Mouse (Mus musculus) mouse embryonic stem cell (cell line): ENCODE measurements around the gene Neu1.
"Not testable (repeated sequence)": the region's sequence is repeated elsewhere in the genome, so short reads cannot be mapped to it uniquely, and the experiment has no call there.

Experiments
- in situ Hi-C, 2 experiments: fragments of 300-500 bp; cut with MboI; formaldehyde crosslinking; loops; 1 replicate in 1 of 2; 3 replicates in 1 of 2; pipeline ENCODE4 v1.14.3; 2019 to 2020; ENCODE audit warnings: low sequenced_read_pairs in 2 of 2, low pct_unique_long_range_greater_than_20kb in 1 of 2, mixed read lengths in 1 of 2; ENCODE audit not compliant: unreplicated experiment in 1 of 2

Neu1 gene

DNA sequence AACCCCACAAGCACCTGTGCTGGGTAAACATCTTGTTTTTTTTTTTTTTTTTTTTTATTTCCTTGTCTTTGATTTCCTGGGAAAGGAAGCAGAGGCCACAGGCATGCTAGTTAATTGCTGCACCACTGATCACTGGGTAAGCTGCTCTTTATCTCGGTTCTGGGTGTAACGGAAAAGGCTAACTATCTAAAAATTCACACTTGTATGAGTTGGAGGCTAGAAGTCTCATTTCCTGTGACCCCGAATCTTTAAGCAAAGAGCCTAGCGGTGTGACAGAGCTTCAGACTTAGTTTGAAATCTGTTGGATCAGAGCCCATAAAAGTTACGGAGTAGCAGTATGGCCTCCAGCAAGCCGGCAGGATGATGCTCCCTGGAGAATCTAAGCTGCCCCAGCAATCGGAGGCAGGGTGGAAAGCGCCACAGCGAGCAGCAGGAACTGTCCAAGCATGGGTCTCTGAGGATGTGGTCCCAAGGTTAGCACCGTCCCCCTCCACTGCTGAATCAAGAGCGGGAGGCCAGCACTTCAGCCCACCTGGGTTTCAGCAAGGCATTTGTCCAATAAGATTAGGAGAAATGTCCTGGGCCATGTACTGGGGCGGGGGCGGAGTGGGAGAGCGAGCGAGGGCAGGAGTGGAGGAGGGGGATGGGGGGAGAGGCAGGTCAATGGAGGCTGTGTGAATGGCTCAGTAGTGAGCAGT lies 10.4 kb downstream of the Neu1 start:
- in situ Hi-C loops: loop anchor here in 1 of 2 experiments (5.0 to 25.0 kb wide), 3 partner anchors 84 to 297 kb away; partner anchors contain the start of genes Atf6b and Fkbpl

DNA sequence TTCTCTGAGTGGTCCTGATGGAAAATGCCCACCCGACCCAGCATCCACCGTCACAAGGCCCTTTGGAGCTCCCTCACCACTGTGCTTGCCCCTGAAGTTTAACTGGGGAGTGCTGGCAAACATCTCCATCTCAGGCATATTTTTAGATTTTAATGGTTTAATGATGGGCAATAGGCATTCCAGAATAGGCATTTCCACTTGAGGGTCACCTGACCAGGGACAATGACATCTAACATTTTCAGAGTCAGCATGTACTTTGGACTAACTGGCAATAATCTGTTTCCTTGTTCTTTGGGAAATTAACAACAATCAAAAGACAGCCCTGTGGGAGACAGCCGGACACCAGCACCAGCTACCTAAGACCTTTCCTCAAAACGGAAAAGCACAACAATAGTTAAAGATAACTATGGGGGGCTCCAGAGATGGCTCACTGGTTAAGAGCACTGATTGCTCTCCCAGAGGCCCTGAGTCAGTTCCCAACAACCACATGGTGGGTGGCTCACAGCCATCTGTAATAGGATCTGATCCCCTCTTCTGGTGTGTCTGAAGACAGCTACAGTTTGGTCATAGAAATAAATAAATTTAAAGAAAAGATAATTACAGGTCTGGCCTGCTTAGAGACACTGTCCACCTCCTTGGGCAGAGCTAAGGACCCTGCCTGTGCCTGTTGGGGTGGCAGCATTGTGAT lies 12.2 kb downstream of the Neu1 start:
- in situ Hi-C loops: loop anchor here in 1 of 2 experiments (5.0 to 25.0 kb wide), 3 partner anchors 86 to 298 kb away; partner anchors contain the start of genes Atf6b and Fkbpl

DNA sequence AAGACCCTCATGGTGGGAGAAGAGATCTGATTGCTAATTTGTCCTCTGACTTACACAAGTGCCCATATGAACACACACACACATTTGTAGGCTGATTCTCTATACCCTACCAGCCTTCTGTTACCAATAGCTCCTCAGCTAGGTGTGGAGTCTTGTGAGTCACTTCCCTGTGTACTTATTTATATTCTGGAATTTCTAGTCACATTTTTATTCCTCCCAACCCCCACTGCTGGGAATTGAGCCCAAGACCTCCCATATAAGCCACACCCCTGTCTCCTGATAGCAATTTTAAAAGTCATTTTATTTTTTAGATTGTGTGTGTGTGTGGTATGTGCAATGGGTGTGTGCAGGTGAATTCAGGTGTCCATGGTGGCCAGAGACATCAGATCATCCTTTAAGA lies 13.3 kb downstream of the Neu1 start:
- in situ Hi-C loops: loop anchor here in 1 of 2 experiments (5.0 to 25.0 kb wide), 3 partner anchors 87 to 300 kb away; partner anchors contain the start of genes Atf6b and Fkbpl

DNA sequence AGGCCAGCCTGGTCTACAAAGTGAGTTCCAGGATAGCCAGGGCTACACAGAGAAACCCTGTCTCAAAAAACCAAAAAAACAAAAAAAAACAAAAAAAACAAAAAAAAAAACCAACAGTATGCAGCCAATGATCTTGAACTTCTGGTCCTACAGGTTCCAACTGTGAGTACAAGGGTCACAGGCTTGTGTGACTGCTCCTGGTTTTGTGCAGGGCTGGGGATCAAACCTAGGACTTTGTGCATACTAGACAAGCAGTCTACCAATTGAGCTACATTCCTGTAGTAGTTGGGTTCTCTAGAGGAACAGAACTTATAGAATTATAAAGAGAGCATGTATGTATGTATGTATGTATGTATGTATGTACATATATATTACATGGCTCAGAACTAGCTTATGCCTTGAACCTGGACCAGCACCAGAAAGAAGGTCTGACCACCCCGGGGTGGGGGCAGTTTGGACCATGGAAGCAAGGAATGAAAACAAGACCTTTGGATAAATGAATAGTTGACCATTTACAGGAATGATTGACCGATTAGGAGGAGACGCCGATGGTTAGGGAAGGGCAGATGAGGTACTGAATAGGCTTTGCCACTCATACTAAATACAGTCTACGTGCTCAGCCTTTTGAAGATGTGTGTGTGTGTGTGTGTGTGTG lies 15.6 kb downstream of the Neu1 start:
- in situ Hi-C loops: loop anchor here in 1 of 2 experiments (10.0 to 25.0 kb wide), 2 partner anchors 234 to 302 kb away; partner anchors contain the start of genes Atf6b and Fkbpl

- in situ Hi-C loops: loop anchor here in 1 of 2 experiments (10.0 to 25.0 kb wide), 2 partner anchors 235 to 303 kb away; partner anchors contain the start of genes Atf6b and Fkbpl
These were observed 16.6 kb downstream of the Neu1 start for GRCm38 (mm10) chr17:34947606-34948005.

- in situ Hi-C loops: loop anchor here in 1 of 2 experiments (10.0 to 25.0 kb wide), 2 partner anchors 237 to 304 kb away; partner anchors contain the start of genes Atf6b and Fkbpl
These were observed 17.9 kb downstream of the Neu1 start for GRCm38 (mm10) chr17:34948721-34949552.

DNA sequence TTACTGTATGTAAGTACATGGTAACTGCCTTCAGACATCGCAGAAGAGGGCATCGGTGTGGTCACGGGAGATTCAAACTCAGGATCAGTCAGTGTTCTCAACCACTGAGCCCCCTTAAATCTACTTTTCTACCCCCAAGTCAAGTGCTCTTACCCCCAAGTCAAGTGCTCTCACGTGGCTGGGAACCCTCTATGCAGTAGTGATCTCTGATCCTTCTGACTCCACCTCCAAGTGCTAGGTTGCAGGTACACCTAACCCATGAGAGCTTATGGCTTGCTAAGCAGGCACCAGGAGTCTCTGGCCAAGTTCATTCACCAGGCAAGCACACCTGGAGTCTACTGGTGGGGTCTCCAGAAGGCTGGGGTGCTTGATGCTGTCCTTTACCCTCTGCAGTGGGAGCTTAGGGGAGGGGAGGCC lies 18.5 kb downstream of the Neu1 start:
- in situ Hi-C loops: loop anchor here in 1 of 2 experiments (10.0 to 25.0 kb wide), 2 partner anchors 237 to 305 kb away; partner anchors contain the start of genes Atf6b and Fkbpl

- in situ Hi-C loops: no loop called here
These were observed 19.7 kb downstream of the Neu1 start for GRCm38 (mm10) chr17:34950514-34951455.

- in situ Hi-C loops: no loop called here
These were observed 20.8 kb downstream of the Neu1 start for GRCm38 (mm10) chr17:34951636-34952377.

DNA sequence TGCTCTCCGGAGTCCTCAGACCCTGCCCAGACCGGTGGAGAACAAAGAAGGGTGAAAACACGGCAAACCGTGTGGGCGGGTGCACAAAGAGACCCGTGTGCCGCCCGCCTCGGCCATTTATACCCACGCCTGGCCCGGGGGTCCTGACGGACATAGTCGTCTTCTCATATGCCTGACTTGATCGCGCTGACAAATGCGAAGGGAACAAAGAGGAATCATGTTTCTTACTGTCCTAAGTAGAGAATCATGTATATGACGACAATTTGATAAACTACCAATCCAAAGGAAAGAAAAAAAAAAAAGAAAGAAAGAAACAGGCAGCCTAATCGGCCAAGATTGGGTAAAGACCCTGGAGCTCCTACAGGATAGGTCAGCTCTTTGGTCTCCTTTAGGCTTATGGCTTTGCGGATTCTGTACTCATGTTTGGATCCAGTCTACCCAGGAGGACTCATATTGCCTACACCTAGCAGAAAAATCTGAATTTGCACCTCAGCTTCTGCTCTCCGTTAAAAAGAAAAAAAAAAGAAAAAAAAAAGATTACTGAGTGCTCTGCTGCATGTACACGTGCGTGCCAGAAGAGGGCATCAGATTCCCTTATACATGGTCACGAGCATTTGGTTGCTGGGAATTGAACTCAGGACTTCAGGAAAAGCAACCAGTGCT lies 21.5 kb downstream of the Neu1 start:
- in situ Hi-C loops: no loop called here

- in situ Hi-C loops: no loop called here
These were observed 22.2 kb downstream of the Neu1 start for GRCm38 (mm10) chr17:34953258-34953657.

- in situ Hi-C loops: no loop called here
These were observed 22.9 kb downstream of the Neu1 start for GRCm38 (mm10) chr17:34953904-34954303.

DNA sequence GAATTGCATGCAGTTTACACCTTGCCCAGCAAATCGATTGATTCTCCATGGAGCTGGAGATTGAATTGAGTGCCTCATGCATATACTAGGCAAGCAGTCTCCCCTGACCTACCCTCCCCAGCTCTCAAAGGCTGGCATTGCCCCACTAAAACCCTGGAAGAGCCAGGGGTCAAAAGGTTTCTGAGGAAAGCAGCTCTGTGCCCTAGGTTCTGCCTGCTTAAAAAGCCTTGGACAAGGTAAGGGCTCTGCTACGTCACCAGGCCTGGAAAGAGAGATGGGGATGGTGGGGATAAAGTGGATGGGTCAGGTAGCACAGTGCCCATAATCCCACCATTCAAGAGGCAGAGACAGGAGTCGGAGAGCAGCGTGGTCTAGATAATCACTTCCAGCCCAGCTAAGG lies 23.8 kb downstream of the Neu1 start:
- in situ Hi-C loops: no loop called here

DNA sequence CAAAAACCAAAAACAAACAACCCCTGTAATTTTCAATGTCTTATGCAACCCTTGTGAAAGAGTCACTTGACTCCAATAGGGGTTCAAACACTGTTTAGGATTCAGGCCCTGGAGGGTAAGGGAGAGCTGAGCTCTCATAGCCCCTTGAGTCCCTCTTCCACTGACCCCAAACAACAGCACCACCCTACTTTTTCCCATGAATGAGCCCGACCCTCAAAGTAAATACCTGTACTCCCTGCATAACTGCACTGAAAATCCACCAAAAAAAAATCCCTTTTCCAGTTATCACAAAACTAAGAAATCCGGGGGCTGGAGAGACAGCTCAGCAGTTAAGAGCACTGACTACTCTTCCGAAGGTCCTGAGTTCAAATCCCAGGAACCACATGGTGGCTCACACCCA lies 24.8 kb downstream of the Neu1 start:
- in situ Hi-C loops: no loop called here

DNA sequence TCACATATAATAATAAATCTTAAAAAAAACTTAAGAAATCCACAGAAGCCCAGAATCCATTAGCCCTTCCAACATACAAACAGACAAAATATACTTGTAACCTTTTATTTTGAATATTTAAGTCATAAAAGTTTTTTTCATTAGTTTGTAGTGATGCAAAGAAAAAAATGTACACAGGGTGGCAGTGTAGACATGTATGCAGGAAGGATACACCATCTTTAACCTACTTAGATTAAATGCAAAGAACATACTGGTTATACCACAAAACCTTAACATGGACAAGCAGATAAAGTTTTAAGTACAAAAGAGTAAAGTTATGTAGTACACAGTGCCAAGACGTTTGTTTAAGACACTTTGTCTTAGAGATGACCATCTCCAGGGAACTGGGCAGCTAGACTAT lies 25.3 kb downstream of the Neu1 start:
- in situ Hi-C loops: no loop called here

GRCm38 (mm10) chr17:34957291-34957690 lies 26.2 kb downstream of the Neu1 start:
- in situ Hi-C loops: not testable (repeated sequence)
